Mouse (Mus musculus): ENCODE measurements around the gene Smn1. TPM values are rescaled to one million over a fixed set of nuclear protein-coding genes. Genes with fewer than 3 reads are reported as not detected.
A peak's percentile ranks its signal among the peaks of the same experiment; 100 is the strongest.

Smn1 gene
- polyA plus RNA-seq, 2 experiments: 50.4 to 63.9 TPM

GRCm38 (mm10) chr13:100107652-100108472, 16.8 kb upstream of the Smn1 start, which contains the start of gene Serf1:
Gene Serf1 (plus strand): TSS chr13:100108012.
- H3K4me3 ChIP-seq (replicated peaks; ENCODE audit: low read length): peak within 1 kb of the TSS; percentile 81
- no peaks in the 10 kb centered on the region for H3K27me3 ChIP-seq (ENCODE audit: control insufficient read depth, insufficient read depth, low read length)
- H3K4me1 ChIP-seq (ENCODE audit: control insufficient read depth, insufficient read depth, low read length): peaks cover 6% of the 10 kb centered on the region
- DNase-seq (ENCODE audit: low spot score): peak; percentile 85
- no peaks in the 10 kb centered on the region; the same call in 1 of the 2 replicates for H3K36me3 ChIP-seq (ENCODE audit: control insufficient read depth, insufficient read depth, low read length)
- peak within 1 kb of the TSS; percentile 89 for H3K9ac ChIP-seq (ENCODE audit: low read depth, low read length, severe bottlenecking)
- ATAC-seq (ENCODE audit: low FRiP score, low read depth): peak; percentile 86
- under 1% methylated on average over 48 of the region's 76 CpGs for WGBS
- H3K9me3 ChIP-seq (ENCODE audit: control insufficient read depth, low read length): no peaks in the 10 kb centered on the region
- peak within 1 kb of the TSS; percentile 78 for H3K27ac ChIP-seq (replicated peaks; ENCODE audit: low read depth, low read length)
- H3K4me2 ChIP-seq (replicated peaks; ENCODE audit: low read depth, low read length, severe bottlenecking): peak within 1 kb of the TSS; percentile 76
- no peak; the same call in 1 of the 2 replicates for TF ChIP-seq POLR2A (IDR thresholded peaks at IDR 0.05; ENCODE audit: borderline replicate concordance, extremely low read depth, insufficient read depth, insufficient read length)

GRCm38 (mm10) chr13:100112218-100112972, 12.3 kb upstream of the Smn1 start:
- H3K4me1 ChIP-seq (ENCODE audit: control insufficient read depth, insufficient read depth, low read length): peaks cover 5% of the 10 kb centered on the region; the same call in 1 of the 2 replicates
- H3K9me3 ChIP-seq (ENCODE audit: control insufficient read depth, low read length): no peaks in the 10 kb centered on the region
- H3K27ac ChIP-seq (replicated peaks; ENCODE audit: low read depth, low read length): no peak overlapping the region
- H3K9ac ChIP-seq (ENCODE audit: low read depth, low read length, severe bottlenecking): no peak overlapping the region
- TF ChIP-seq POLR2A (IDR thresholded peaks at IDR 0.05; ENCODE audit: borderline replicate concordance, extremely low read depth, insufficient read depth, insufficient read length): no peak
- H3K4me3 ChIP-seq (replicated peaks; ENCODE audit: low read length): no peak overlapping the region
- ATAC-seq (ENCODE audit: low FRiP score, low read depth): no peak
- H3K4me2 ChIP-seq (replicated peaks; ENCODE audit: low read depth, low read length, severe bottlenecking): no peak overlapping the region
- WGBS: 37% methylated on average over 5 of the region's 5 CpGs
- DNase-seq (ENCODE audit: low spot score): peak; percentile 21
- H3K36me3 ChIP-seq (ENCODE audit: control insufficient read depth, insufficient read depth, low read length): peaks cover 20% of the 10 kb centered on the region
- no peaks in the 10 kb centered on the region for H3K27me3 ChIP-seq (ENCODE audit: control insufficient read depth, insufficient read depth, low read length)

- H3K4me3 ChIP-seq (replicated peaks; ENCODE audit: low read length): peak overlapping the region; percentile 97
- peaks cover 8% of the 10 kb centered on the region; the same call in 1 of the 2 replicates for H3K4me1 ChIP-seq (ENCODE audit: control insufficient read depth, insufficient read depth, low read length)
- ATAC-seq (ENCODE audit: low FRiP score, low read depth) (no peak), DNase-seq (ENCODE audit: low spot score) (no peak)
- no peaks in the 10 kb centered on the region for H3K9me3 ChIP-seq (ENCODE audit: control insufficient read depth, low read length)
- no peak overlapping the region for H3K9ac ChIP-seq (ENCODE audit: low read depth, low read length, severe bottlenecking)
- 89% methylated on average over 3 of the region's 3 CpGs for WGBS
- H3K36me3 ChIP-seq (ENCODE audit: control insufficient read depth, insufficient read depth, low read length): peaks cover 22% of the 10 kb centered on the region
- no peak overlapping the region for H3K27ac ChIP-seq (replicated peaks; ENCODE audit: low read depth, low read length)
- H3K4me2 ChIP-seq (replicated peaks; ENCODE audit: low read depth, low read length, severe bottlenecking): peak overlapping the region; percentile 88
- no peak for TF ChIP-seq POLR2A (IDR thresholded peaks at IDR 0.05; ENCODE audit: borderline replicate concordance, extremely low read depth, insufficient read depth, insufficient read length)
- H3K27me3 ChIP-seq (ENCODE audit: control insufficient read depth, insufficient read depth, low read length): no peaks in the 10 kb centered on the region
Measured at GRCm38 (mm10) chr13:100123970-100124369, 682 bp upstream of the Smn1 start.

GRCm38 (mm10) chr13:100125258-100125643, 599 bp downstream of the Smn1 start:
- Histone ChIP-seq H3K9ac (ENCODE audit: low read depth, low read length, severe bottlenecking) (peak overlapping the region; percentile 81), H3K27me3 (ENCODE audit: control insufficient read depth, insufficient read depth, low read length) (no peaks in the 10 kb centered on the region), H3K9me3 (ENCODE audit: control insufficient read depth, low read length) (no peaks in the 10 kb centered on the region), H3K4me1 (ENCODE audit: control insufficient read depth, insufficient read depth, low read length) (peaks cover 8% of the 10 kb centered on the region; the same call in 1 of the 2 replicates), H3K4me2 (replicated peaks; ENCODE audit: low read depth, low read length, severe bottlenecking) (peak overlapping the region; percentile 88), H3K27ac (replicated peaks; ENCODE audit: low read depth, low read length) (no peak overlapping the region), H3K36me3 (ENCODE audit: control insufficient read depth, insufficient read depth, low read length) (peaks cover 26% of the 10 kb centered on the region), H3K4me3 (replicated peaks; ENCODE audit: low read length) (peak overlapping the region; percentile 97)
- no peak for DNase-seq (ENCODE audit: low spot score)
- TF ChIP-seq POLR2A (IDR thresholded peaks at IDR 0.05; ENCODE audit: borderline replicate concordance, extremely low read depth, insufficient read depth, insufficient read length): no peak
- WGBS: 4% methylated on average over 10 of the region's 10 CpGs
- no peak for ATAC-seq (ENCODE audit: low FRiP score, low read depth)

- no peak for TF ChIP-seq POLR2A (IDR thresholded peaks at IDR 0.05; ENCODE audit: borderline replicate concordance, extremely low read depth, insufficient read depth, insufficient read length)
- no peak overlapping the region for H3K4me3 ChIP-seq (replicated peaks; ENCODE audit: low read length)
- H3K27ac ChIP-seq (replicated peaks; ENCODE audit: low read depth, low read length): no peak overlapping the region
- H3K4me2 ChIP-seq (replicated peaks; ENCODE audit: low read depth, low read length, severe bottlenecking): no peak overlapping the region
- WGBS: 80% methylated on average over 8 of the region's 8 CpGs
- peaks cover 23% of the 10 kb centered on the region for H3K36me3 ChIP-seq (ENCODE audit: control insufficient read depth, insufficient read depth, low read length)
- no peaks in the 10 kb centered on the region for H3K4me1 ChIP-seq (ENCODE audit: control insufficient read depth, insufficient read depth, low read length)
- DNase-seq (ENCODE audit: low spot score) (no peak), ATAC-seq (ENCODE audit: low FRiP score, low read depth) (no peak)
- no peaks in the 10 kb centered on the region for H3K9me3 ChIP-seq (ENCODE audit: control insufficient read depth, low read length)
- no peaks in the 10 kb centered on the region for H3K27me3 ChIP-seq (ENCODE audit: control insufficient read depth, insufficient read depth, low read length)
- no peak overlapping the region for H3K9ac ChIP-seq (ENCODE audit: low read depth, low read length, severe bottlenecking)
Measured at GRCm38 (mm10) chr13:100141646-100142314, 17.1 kb downstream of the Smn1 start.
